Mouse (Mus musculus) thymus, postnatal 0 days (tissue): ENCODE data around the gene Zfp281. TPM values are rescaled to one million over a fixed set of nuclear protein-coding genes. Genes with fewer than 3 reads are reported as not detected.

Experiments
- DNase-seq: peaks from one replicate; pipeline ENCODE4 v3.0.0-alpha.2; 2015; ENCODE audit warnings: low spot score
- polyA plus RNA-seq: library from polyadenylated mRNA; unstranded; fragments of >200 nt; fragmentation: Nextera tagmentation; extraction: Ambion mirVana; gene quantifications from 2 replicates; pipeline ENCODE4 v1.2.1, GENCODE M21; 2015

The Zfp281 gene
- polyA plus RNA-seq, 1 experiment from 2014 or later: 19.5 TPM

DNA sequence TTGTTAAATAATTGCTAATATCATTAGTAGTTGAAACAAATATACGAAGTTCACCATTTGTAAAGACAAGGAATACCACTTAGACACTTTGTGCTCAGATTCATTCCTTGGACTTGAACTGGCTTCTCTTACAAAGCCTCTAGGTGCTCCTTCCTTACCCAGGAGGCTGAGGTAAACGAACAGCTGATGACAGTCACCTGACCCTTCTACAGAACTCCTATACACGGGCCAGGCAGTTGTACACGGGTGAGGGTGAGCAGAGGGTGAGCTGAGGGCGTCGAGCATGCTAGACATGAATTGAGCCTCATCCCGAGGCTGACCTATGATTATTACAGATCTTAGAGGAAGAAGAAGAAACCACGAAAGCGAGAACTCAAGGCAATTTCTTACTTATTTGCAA lies 12.9 kb upstream of the Zfp281 start:
- no peak for DNase-seq

DNA sequence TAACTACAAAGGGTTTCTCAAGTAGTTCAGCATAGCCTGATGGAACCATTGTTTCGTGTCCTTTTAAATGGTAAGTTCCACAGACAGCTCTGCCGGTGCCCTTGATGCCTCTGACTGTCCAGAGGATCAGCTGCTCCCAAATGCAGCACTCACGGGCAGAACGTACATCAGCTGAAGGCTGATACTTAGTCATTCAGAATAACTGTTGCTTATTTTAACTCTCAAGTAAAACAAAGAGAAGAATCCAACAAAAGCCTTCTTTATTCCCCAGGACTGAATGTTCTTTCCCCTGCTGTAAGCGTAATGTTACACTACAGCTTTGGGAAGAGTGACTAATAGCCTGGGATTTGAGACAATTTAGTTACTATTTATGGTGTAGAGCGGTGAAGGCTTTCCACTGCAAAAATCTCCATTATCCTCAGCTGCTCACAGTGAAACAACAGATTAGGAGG lies 11.4 kb upstream of the Zfp281 start:
- no peak for DNase-seq

DNA sequence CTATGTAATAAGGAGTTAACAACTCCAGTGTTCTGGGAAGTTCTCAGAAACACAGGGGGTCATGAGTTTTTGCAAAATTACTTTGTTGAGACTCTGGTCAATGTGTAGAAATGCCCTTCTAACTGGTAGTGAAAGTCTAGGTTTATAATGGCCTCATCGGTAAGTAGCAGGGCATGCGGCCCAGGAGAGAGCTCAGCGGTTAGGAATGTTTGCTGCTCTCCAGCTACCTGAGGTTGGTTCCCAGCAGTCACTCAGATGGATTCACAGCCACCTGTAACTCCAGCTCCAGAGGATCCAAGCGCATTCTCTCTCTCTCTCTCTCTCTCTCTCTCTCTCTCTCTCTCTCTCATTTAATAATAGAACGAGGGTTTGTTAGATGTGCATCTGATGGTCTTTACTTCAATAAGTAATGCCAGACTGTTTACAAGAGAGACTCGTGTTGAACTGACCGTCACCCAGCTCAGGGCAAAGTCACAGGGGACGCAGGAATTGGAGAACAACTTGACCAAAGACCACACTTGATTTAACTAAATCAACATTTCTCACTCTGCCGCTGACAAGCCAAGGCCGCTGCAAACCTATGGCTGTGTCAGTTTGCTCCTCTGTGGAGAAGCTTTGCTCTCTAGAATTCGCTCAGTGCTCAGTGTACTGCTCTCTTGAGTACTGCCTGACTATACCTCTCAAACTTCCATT lies 9.8 kb upstream of the Zfp281 start:
- no peak for DNase-seq

DNA sequence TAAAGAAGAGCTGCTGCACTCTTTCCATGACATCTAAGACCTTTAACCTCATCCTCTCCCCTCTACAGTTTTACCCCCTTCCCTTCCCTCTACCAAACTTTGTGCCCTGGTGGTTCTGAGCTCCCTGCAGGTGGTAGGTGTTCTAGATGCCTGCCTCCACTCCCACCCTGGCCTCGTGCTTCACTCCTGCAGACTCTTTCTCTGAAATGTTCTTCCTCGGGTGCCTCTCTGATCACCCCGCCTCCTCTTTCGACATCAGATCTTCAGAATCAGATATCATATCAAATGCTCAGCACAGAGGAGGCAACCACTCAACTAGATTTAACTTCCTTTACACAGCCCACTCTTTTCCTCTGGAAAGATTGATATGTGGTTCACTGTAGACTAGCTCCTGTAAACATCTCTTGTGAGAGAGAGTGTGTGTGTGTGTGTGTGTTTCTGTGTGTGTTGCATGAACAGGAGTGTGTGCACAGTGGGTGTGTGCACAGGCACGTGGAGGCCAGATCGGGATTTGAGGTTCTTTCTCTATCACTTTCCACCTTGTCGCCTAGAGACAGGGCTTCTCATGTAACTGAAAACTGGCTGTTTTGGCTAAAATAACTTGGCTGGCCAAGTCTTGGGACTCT lies 7.4 kb upstream of the Zfp281 start:
- peak; percentile 49 for DNase-seq

DNA sequence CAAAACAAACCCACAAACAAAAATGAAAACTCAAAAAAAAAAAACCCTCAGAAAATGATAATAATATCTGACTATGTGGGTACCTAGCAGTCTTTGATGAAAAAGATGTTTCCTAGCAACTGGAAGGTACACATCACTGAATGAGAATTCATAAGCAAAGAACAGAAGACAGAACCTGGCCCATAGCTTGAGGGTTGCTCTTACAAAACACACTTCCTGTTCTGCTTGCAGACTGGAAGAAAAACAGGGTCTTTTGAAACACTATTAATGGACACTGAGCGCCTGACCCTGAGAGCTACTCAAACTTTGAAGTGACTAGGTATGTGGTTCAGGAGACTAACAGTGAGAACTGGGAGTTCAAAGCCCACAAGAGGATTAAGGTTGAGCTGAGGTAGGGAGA lies 6.1 kb upstream of the Zfp281 start:
- DNase-seq: no peak

DNA sequence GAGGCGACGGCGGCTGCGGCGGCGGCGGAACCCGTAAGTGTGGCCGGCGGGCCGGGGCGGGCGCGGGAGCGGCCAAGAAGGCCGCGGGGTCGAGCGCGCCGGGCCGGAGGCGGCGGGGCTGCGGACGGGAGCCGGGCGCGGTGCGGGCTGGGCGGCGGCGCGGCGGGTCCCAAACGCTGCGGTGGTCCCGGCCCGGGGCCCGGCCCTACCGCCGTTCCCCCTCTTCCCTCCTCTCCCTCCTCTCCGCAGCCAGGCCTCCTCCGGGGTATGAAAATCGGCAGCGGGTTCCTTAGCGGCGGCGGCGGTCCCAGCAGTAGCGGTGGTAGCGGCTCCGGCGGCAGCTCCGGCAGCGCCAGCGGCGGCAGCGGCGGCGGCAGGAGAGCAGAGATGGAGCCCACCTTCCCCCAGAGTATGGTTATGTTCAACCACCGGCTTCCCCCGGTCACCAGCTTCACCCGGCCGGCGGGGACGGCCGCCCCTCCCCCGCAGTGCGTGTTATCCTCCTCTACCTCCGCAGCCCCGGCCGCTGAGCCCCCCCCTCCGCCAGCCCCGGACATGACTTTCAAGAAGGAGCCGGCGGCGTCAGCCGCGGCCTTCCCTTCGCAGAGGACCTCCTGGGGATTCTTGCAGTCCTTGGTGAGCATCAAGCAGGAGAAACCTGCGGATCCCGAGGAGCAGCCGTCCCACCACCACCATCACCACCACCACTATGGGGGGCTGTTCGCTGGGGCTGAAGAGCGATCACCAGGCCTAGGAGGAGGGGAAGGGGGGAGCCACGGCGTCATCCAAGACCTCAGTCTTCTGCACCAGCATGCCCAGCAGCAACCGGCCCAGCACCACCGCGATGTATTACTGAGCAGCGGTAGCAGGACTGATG lies 556 bp downstream of the Zfp281 start:
- peak; percentile 43 for DNase-seq

DNA sequence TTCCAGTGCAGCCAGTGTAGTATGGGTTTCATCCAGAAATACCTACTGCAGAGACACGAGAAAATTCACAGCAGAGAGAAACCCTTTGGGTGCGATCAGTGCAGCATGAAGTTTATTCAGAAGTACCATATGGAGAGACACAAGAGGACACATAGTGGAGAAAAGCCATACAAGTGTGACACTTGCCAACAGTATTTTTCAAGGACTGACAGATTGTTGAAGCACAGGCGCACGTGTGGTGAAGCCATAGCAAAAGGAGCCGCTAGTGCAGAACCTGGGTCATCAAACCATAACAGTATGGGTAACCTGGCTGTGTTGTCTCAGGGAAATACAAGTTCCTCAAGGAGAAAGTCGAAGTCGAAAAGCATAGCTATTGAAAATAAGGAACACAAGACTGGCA lies 1.4 kb downstream of the Zfp281 start:
- DNase-seq: no peak

DNA sequence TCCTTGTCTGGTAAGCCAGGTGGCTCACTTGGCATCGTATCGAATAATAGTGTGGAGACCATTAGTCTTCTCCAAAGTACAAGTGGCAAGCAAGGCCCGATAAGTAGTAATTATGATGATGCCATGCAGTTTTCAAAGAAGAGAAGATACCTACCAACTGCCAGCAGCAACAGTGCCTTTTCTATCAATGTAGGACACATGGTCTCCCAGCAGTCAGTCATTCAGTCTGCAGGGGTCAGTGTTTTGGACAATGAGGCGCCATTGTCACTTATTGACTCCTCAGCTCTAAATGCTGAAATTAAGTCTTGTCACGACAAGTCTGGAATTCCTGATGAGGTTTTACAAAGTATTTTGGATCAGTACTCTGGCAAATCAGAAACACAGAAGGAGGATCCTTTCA lies 2.1 kb downstream of the Zfp281 start:
- DNase-seq: no peak

DNA sequence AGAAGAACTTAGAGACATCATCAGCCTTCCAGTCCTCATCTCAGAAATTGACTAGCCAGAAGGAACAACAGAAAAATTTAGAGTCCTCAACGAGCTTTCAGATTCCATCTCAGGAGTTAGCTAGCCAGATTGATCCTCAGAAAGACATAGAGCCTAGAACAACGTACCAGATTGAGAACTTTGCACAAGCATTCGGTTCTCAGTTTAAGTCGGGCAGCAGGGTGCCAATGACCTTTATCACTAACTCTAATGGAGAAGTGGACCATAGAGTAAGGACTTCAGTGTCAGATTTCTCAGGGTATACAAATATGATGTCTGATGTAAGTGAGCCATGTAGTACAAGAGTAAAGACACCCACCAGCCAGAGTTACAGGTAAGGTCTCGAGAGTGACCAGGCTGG lies 2.9 kb downstream of the Zfp281 start:
- no peak for DNase-seq

DNA sequence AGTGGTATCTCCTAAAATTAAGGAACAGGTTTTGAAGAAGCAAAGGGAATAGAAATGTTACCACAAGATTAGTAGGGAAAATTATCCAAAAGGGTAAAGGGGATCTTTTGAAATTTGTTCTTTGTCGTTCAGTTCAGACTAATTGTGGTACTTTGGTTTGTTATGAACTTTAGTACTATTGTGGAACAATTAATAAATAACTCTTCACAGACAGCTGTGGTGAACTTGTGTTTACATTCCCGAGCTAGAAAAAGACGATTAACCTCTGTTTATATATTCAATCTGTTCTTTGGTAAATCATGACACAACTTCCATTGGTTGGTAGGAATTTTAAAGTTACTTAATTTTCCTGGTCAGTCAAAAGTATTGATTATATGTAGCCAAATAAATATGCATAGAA lies 8.2 kb downstream of the Zfp281 start:
- DNase-seq: no peak

DNA sequence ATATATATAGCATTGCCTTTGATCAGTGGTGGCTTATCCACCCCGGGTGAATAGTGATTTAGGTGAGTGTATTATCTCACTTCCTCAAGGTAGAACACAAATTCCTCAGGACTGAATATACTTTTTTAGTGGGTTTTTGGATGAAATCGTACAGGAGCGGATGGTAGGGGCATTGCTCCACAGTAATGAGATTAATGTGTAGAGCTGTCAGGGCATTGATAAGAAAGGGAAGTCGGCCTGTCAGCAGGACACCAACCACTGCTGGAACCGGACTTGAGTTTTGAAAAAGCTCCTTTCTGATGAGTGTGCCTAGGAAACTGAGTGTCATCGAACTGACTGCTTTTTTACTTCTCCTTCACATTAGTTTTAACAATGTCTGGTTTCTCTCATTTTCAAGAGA lies 10.9 kb downstream of the Zfp281 start:
- no peak for DNase-seq

DNA sequence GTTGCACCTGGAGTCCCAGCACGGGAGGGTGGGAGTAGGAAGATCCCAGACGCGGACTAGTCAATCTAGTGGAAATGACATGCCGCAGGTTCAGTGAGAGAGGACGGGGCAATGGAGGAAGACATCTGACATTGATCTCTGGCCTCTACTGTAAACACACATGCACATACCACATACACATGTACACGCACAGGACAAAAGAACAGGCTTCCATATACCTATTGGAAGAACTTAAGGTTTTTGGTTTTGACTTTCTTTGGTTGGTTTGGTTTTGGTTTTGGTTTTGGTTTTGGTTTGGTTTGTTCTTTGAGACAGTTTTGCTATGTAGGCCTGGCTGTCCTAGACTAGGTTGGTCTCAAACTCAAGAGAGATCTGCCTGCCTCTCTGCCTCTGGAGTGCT lies 12.2 kb downstream of the Zfp281 start:
- DNase-seq: no peak

DNA sequence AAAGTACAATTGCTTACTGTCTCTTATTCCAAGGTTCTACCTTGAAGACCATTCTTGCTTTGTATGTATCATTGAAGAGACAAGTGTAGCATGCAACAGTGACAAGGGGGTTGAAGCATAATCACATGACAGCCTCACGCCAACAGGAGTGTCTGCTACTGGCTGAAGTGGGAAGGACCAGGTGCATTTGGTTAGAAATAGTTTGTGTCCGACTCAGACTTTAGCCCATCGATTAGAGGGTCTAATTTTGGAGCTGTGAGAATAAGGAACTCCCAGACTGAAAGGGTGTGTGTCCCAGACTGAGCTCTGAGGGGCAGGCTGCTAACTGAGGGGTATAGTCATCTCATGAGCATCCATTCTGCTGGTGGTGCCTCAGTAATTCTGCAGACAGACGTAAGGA lies 13.0 kb downstream of the Zfp281 start:
- DNase-seq: no peak

DNA sequence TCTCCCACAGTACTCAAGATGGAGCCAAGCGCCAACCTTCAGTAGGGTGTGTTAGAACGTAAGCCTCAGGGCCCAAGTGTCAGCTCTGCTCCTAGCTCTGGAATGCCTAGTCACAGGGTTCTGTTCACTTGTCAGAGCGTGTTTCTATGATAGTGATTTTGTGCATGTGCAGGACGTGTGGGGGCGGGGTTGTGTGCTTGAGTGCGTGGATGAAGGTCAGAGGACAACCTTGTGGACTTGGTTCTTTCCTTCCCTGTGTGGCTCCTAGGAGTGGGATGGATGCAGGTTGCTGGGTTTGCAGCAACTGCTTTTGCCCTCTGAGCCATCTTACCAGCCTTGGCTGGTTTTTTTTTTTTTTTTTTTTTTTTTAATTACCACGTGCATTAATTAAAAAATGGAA lies 13.5 kb downstream of the Zfp281 start:
- no peak for DNase-seq

DNA sequence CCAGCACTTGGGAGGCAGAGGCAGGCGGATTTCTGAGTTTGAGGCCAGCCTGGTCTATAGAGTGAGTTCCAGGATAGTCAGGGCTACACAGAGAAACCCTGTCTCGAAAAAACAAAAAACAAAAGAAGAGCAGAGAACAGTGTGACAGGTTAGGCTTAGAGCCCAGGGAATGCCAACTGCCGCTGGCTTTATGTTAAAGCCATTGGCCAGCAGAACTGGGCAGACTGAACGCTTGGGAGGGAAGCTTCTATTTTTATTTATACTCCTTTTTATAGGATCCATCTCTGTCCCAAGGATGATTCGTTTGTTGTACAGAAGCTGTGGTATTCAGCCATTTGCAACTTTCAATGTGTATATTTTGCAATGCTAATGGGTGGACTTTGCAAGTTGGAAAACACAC lies 14.0 kb downstream of the Zfp281 start:
- DNase-seq: no peak

DNA sequence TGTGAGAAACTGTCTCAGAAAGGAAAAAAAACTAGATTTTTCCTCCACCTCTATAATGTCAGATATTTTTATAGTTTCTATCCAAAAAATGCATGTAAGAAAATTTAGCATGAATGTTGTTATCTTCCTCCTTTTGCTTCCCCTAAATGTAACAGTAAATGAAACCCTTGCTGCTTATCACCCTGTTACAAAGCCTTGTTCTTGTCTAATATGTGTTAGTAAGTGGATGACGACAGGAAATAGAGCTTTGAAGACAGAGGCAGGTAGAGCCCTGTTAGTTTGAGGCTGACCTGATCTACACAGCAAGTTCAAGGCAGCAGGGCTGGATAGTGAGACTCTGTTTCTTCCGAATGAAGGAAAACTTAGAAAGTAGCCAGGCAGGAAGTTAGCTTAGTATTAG lies 14.5 kb downstream of the Zfp281 start:
- no peak for DNase-seq

DNA sequence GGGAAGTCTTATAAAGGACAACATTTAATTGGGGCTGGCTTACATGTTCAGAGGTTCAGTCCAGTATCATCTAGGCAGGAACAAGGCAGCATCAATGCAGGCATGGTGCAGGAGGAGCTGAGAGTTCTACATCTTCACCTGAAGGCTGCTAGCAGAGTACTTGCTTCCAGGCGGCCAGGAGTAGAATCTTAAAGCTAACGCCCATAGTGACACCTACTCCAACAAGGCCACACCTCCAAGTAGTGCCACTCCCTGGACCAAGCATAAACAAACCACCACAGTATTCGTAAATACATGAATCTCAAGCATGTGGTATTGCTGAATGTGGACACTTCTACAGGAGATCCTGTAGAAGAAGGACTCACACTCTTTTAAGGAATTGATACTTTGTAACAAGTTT lies 18.0 kb downstream of the Zfp281 start:
- DNase-seq: no peak

DNA sequence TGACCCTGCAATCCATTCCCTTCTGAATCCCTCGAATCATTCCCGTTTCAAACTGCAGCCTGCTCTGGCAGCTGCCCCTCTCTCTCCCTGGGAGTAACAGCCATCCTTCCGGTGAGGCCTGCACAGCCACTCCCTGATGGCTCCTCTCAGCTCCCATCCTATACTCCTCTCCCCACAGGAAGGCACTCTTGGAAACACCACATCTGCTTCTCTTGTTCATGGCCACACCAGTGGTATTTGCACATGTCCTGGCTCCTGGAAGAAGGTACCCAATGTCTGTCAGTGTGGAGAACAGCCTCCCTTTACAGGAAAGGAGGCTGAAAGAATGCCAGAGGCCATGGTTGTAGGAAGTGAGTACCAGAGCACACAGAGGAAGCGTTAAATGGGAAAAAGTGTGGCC lies 19.8 kb downstream of the Zfp281 start:
- DNase-seq: no peak

DNA sequence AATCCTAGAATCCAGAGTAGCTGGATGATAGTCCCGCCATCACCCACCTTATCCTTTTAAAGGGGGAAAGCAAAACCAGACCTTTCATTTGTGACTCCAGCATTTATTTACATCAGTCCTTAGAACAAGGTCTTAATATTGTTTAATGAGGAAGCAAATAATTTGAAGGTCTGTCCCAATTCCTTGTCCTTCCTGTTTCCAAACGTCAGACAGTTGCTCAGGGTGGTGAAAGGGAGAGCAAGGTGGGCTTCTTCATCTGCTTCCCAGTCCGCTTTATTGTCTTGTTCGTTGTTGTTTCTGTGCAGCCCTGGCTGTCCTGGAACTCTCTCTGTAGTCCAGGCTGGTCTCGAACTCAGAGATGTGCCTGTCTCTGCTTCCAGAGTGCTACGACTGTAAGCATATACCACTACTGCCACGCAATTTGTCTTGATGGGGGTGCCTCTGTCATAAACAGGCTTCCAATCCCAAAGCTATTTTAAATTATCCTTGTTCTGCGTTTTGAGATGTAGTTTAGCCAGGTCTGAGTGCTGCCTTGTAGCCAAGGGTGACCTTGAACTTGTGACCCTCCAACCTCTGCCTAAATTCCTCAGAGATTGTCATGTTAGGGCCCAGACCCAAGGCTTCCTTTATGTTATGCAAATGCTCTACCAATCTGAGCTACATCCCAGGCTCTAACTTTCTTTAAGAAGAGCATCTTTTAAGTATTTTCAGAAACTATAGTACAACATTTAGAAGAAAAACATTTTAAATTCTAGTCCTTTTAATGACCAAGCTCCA lies 21.3 kb downstream of the Zfp281 start:
- no peak for DNase-seq

DNA sequence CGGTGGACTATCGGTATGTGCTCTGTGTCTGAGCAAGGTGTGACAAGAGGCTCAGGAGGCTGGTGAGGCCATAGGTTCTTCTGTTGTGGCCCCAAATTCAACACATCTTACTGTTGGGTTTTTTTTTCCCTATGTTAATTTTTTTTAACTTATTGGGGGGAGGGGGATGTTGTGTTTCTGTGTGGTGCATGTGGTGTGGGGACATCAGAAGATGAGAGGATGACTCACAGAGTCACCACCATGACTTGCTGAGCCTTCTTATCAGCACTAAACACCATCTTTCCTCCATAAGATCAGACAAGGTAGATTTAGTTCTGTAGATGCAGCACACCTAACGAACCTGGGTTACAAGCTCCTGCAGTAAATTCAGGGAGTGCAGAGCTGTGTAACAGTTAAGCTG lies 27.4 kb downstream of the Zfp281 start:
- DNase-seq: no peak

DNA sequence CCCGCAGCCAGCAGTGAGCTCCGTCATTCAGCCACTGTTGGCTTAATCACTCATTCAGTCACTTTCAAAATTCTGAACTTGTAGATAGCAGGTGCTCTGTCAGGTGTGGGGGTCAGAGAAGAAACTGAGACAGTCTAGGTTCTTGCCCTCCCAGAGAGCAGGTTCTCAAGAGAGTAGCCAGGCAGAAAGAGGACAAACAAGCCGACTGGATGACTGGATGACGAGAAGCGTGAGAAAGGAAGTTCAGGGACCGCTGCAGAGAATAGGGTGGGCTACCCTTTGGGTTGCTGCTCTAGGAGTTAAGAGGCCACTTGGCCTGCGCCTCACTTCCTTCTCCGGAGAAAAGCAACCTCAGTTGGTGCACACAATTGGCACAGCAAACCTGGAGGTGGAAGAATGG lies 28.8 kb downstream of the Zfp281 start:
- peak; percentile 10 for DNase-seq

DNA sequence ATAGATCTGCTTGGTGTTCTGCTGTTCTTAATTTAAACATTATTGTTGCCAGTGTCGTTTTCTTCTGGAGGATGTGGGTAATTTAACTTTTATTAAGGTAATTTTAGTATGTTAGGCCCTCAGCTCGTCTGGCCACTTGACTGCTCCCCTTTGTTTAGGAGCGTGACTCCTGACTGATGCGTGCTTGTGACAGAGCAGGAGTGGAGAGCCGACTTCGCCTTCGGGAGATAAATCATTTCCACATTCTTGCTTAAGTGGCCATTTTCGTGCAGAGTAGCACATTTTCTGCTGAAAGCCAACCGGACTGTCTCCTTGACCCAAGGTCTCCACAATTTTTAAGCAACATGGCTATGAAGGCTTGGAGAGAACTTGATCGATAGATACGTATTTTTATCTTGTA lies 29.7 kb downstream of the Zfp281 start:
- DNase-seq: no peak
